Mouse (Mus musculus): ENCODE results near the gene Grik5.

The Grik5 gene

GRCm38 (mm10) chr7:25031528-25031927 is 40.6 kb downstream of the Grik5 start:
- WGBS, result 64% methylated on average over 3 of the region's 3 CpGs

GRCm38 (mm10) chr7:25030032-25030753 is 42.0 kb downstream of the Grik5 start:
- WGBS, result 21% methylated on average over 5 of the region's 5 CpGs

- WGBS, result 31% methylated on average over 7 of the region's 7 CpGs
These were observed 45.7 kb downstream of the Grik5 start for GRCm38 (mm10) chr7:25026452-25026851.

GRCm38 (mm10) chr7:25025855-25026439 is 46.2 kb downstream of the Grik5 start:
- 56% methylated on average over 10 of the region's 10 CpGs for WGBS

- 41% methylated on average over 7 of the region's 7 CpGs for WGBS
These were observed 60.6 kb downstream of the Grik5 start for GRCm38 (mm10) chr7:25011592-25011991.

GRCm38 (mm10) chr7:25010090-25010913 is 61.8 kb downstream of the Grik5 start:
- 3% methylated on average over 97 of the region's 97 CpGs for WGBS

- WGBS, result 9% methylated on average over 20 of the region's 20 CpGs
These were observed 62.9 kb downstream of the Grik5 start for GRCm38 (mm10) chr7:25009099-25009700.

GRCm38 (mm10) chr7:25008635-25009034 is 63.5 kb downstream of the Grik5 start:
- WGBS, result 1% methylated on average over 17 of the region's 17 CpGs

GRCm38 (mm10) chr7:25007609-25008374 is 64.4 kb downstream of the Grik5 start:
- 14% methylated on average over 8 of the region's 8 CpGs for WGBS

GRCm38 (mm10) chr7:25006586-25007364 is 65.4 kb downstream of the Grik5 start:
- WGBS, result 40% methylated on average over 12 of the region's 12 CpGs

GRCm38 (mm10) chr7:25006171-25006570 is 66.0 kb downstream of the Grik5 start:
- 42% methylated on average over 3 of the region's 3 CpGs for WGBS

GRCm38 (mm10) chr7:25005421-25006065 is 66.6 kb downstream of the Grik5 start, which contains the start of gene Atp1a3:
Gene Atp1a3 (minus strand): TSS chr7:25005958.
- WGBS, result under 1% methylated on average over 49 of the region's 54 CpGs

GRCm38 (mm10) chr7:25004806-25005205 is 67.3 kb downstream of the Grik5 start:
- 16% methylated on average over 8 of the region's 9 CpGs for WGBS

- WGBS, result 53% methylated on average over 8 of the region's 8 CpGs
These were observed 68.2 kb downstream of the Grik5 start for GRCm38 (mm10) chr7:25003820-25004388.

- 24% methylated on average over 11 of the region's 11 CpGs for WGBS
These were observed 68.9 kb downstream of the Grik5 start for GRCm38 (mm10) chr7:25003291-25003690.

- 56% methylated on average over 12 of the region's 12 CpGs for WGBS
These were observed 71.4 kb downstream of the Grik5 start for GRCm38 (mm10) chr7:25000711-25001110.

GRCm38 (mm10) chr7:25000211-25000610 is 71.9 kb downstream of the Grik5 start:
- 42% methylated on average over 7 of the region's 7 CpGs for WGBS

- 36% methylated on average over 6 of the region's 6 CpGs for WGBS
These were observed 79.1 kb downstream of the Grik5 start for GRCm38 (mm10) chr7:24993081-24993480.

GRCm38 (mm10) chr7:24990478-24990877 is 81.7 kb downstream of the Grik5 start:
- 79% methylated on average over 8 of the region's 8 CpGs for WGBS

- 72% methylated on average over 14 of the region's 14 CpGs for whole genome bisulfite sequencing
These were observed 84.2 kb downstream of the Grik5 start for GRCm38 (mm10) chr7:24987941-24988340.

Measured in cerebral cortex, adult 2 months (tissue).